Mouse (Mus musculus) right cerebral cortex, postnatal 10 days (tissue): Measurements from ENCODE around the gene Sept11.

ENCODE experiments used
- DNase-seq, 2 experiments: peaks; one replicate each; pipeline ENCODE4 v3.0.0; 2021; ENCODE audit warnings: low spot score in 2 of 2

Sept11 gene

DNA sequence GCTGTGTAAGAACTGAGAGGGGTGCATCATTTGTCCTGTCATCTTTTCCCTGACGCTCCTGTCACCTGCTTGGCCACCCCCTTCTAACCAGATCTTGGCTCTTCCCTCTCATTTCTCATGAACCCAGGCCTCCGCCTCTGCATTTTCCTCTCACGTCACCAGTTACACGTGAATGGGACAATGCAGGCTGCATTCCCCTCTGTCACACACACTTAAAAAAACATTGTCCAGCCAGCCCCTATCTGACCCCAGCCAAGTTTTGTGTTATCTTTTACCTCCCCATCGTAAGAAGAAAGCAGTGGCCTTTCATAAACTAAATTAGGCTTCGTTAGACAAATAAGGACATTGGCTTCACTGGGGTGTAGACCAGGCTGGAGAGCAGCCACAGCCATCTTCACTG lies 79.3 kb downstream of the Sept11 start:
- no peak for DNase-seq

DNA sequence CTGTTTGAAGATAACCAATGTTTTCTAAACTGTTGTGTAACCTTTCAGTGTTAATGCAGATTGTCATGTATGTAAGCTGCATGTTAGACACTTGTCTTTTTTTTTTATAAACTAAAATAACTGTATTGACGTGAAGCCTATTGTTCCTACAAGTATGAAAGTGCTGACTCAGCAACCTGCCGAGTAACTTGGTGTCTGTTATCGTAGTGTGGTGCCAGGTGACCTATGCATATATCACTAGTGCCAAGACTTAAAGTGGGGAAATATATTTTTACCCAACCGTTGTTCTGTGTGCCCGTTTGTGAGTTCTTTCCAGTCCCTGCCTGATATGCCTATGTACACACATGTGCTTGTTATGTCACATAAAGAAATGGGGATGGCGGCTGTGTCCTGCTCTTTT lies 81.4 kb downstream of the Sept11 start:
- DNase-seq: no peak

DNA sequence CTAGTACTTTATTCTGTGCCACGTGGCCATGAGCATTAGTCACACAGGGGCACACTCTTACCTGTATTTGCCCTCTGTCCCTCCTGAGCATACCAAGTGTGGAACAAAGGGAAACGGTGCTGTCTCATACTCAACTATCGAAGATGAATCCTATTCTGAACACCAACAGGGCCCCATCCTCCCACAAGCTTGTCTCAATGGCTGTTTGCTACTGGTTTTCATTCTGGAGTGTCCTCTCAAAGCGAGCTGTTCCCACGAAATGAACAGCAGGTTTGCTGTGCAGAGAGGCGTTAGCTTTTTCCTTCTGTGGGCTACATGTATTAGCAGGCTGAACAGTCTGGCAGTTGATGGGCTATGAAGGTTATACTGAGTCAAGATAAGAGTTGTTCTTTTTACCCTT lies 85.4 kb downstream of the Sept11 start:
- DNase-seq: no peak

DNA sequence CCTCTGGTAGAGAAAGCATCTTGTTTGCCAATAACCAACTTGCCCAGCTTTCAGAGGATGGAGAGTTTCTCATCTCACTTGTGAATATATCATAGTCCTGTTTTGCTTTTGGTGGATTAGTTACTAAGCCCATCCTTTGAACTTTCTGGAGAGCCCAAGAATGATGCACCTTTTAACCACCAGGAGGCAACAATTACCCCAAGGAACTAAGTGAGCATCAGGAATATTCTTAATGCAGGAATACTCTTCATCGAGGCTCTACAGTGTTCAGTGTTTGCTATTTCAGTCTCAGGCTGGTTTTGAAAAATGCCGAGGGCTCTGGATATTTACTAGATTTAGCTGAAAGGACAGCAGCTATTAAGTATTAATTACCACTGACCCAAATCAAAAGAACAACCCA lies 87.0 kb downstream of the Sept11 start:
- no peak for DNase-seq

GRCm38 (mm10) chr5:93183311-93183710 lies 90.1 kb downstream of the Sept11 start:
- DNase-seq: no peak

GRCm38 (mm10) chr5:93184548-93184947 lies 91.3 kb downstream of the Sept11 start:
- no peak for DNase-seq

- DNase-seq: no peak
Observed at GRCm38 (mm10) chr5:93189607-93190006, 96.4 kb downstream of the Sept11 start.

- no peak for DNase-seq
Observed at GRCm38 (mm10) chr5:93190428-93190827, 97.2 kb downstream of the Sept11 start.

DNA sequence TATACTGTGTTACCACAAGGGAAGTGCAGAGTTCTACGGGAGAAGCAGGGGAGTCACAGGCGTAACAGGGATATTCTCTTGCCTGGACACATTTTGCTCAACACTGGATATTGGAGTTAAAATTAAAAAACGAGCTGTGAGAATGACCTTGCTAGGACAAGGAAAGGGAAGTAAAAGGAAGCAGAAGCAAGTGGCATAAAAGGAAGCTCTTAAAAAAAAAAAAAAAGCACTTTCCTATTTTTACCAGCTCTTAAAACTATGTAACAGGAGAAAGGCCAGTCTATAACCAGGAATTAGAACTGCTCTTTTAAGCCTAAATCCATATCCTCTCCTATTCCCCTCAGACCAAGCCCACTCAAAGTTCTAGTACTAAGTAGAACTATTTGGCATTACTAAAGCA lies 105.0 kb downstream of the Sept11 start:
- no peak for DNase-seq

DNA sequence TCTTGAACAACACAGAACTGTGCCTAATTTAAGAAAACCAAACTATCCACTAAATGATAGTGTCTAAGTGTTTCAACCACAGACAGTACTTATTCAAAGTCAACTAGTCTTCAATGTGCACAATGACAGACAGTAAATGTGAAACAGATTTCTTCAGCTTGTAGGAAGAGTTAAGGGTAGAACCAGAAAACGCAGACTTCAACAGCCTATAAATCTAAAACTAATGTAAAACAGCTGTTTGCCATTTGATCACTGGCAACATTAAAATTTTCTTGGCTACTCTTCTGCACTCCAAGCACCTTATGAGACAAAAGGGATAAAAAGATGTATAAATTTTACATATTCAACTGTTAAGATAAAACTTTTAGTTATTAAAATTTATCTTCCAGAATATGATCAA lies 107.9 kb downstream of the Sept11 start:
- no peak for DNase-seq

- DNase-seq: peak; percentile 67 to 72
Observed at GRCm38 (mm10) chr5:93205371-93206108, 112.3 kb downstream of the Sept11 start.

GRCm38 (mm10) chr5:93206109-93207005 lies 113.1 kb downstream of the Sept11 start, which contains the start of the genes Ccni and 2010109A12Rik:
TSS of gene Ccni (minus strand) at chr5:93206495.
TSS of gene 2010109A12Rik (plus strand) at chr5:93206518.
- DNase-seq: peak; percentile 96 to 97

GRCm38 (mm10) chr5:93207006-93207348 lies 113.7 kb downstream of the Sept11 start:
- peak; percentile 69 to 78 for DNase-seq

DNA sequence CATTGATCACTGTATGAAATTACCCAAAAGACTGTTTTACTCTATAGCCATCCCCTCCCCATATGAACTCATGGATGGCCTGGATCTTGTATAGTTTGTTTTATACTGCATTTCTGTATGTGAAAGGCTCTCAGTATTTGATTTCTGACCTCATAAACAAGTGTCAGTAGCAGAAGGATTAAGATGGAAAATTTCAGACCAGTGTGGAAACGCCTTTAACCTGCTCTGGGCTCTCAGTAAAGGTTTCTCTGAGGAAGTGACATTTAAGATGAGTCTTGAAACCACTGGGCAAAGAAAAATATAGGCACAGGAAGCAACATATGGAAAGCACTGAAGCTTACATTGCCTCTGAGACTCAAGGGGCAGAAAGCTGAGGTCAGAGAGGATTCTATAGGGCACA lies 114.3 kb downstream of the Sept11 start:
- no peak for DNase-seq

DNA sequence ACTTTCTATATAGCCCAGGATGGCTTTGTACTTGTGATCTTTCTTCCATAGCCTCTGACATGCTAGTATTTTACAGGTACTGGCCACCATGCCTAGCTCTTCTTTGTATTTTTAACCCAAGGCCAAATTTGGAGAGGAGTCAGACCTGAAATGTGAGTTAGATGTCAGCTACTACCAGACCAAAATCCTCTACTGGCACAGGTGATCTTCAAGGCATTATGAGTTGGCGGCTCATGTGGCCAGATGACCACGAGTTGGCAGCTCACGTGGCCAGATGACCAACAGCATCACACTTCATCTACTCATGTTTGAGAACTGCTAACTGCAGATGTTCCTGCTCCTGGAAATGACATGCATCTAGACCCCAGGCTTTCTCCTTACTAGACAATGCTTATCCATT lies 125.1 kb downstream of the Sept11 start:
- DNase-seq: no peak

GRCm38 (mm10) chr5:93221661-93222060 lies 128.4 kb downstream of the Sept11 start:
- DNase-seq: no peak

GRCm38 (mm10) chr5:93224549-93224948 lies 131.3 kb downstream of the Sept11 start:
- DNase-seq: no peak
